Comparison of ENCODE assay signal across 10 mouse cellular contexts in the genomic region with DNA sequence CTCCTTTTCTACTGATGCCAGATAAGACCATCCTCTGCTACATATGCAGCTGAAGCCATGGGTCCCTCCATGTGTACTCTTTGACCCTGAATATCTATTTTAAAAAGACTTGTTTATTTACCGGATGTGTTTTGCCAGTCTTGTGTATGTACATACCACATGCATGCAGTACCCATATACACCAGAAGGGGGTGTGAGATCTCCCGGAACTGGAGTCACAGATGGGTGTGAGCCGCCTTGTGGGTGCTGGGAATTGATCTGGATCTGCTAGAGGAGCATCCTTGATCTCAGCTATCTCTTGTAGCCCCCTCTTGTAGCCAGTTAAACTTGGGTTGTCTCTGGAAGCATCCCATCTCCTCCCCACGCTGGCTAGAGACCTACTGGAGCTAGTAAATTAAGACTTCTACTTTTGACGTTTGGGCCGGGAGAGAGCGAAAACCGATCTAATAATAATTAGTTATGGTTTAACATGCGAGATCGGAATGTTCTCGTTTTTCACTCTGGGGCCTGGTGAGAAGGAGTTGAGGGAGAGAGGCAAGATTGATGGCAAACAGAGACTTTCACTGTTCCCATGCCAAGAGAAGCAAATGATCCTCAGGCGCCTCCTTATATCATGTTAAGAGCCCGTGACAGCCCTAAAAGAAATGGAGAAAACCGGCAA.
DNase-seq lines count a peak whose midpoint lies in the region; ATAC-seq and TF ChIP-seq lines count a peak whose summit lies in the region.
"Had no signal": no experiment of that assay in that cellular context is flagged by ENCODE, and none has a peak within 500 bp of the region (broad histone marks: within the 10 kb centered on the region; RNA-seq: fewer than 3 reads in every experiment).

No protein-coding gene starts in this region.

- no peak overlapping the region for H3K4me2 ChIP-seq in forebrain, postnatal 0 days (ENCODE audit: low read depth)
- H3K4me2 ChIP-seq in forebrain, embryonic 15.5 days (replicated peaks), result no peak overlapping the region
- peak overlapping the region; percentile 12; the same call in 1 of the 2 replicates for H3K4me2 ChIP-seq in embryonic facial prominence, embryonic 14.5 days (ENCODE audit: low read depth, low read length)
- H3K4me2 ChIP-seq in limb, embryonic 15.5 days, result no peak overlapping the region
- H3K4me2 ChIP-seq: liver, embryonic 13.5 days had no signal

- H3K27ac ChIP-seq in forebrain, postnatal 0 days (ENCODE audit: low read depth, low read length), result no peak overlapping the region
- H3K27ac ChIP-seq in forebrain, embryonic 15.5 days (replicated peaks), result no peak overlapping the region
- peak overlapping the region; percentile 53 for H3K27ac ChIP-seq in embryonic facial prominence, embryonic 14.5 days (replicated peaks; ENCODE audit: low read depth, low read length)
- peak overlapping the region; percentile 81 for H3K27ac ChIP-seq in limb, embryonic 15.5 days
- H3K27ac ChIP-seq: liver, embryonic 13.5 days had no signal

- WGBS in forebrain, postnatal 0 days, result 71% methylated on average over 14 of the region's 14 CpGs
- WGBS in forebrain, embryonic 15.5 days, result 78% methylated on average over 14 of the region's 14 CpGs
- WGBS in embryonic facial prominence, embryonic 14.5 days, result 45% methylated on average over 14 of the region's 14 CpGs
- 37% methylated on average over 14 of the region's 14 CpGs for WGBS in limb, embryonic 15.5 days

- H3K9me3 ChIP-seq in forebrain, postnatal 0 days (ENCODE audit: low read length), result no peaks in the 10 kb centered on the region
- no peaks in the 10 kb centered on the region for H3K9me3 ChIP-seq in forebrain, embryonic 15.5 days
- H3K9me3 ChIP-seq in embryonic facial prominence, embryonic 14.5 days (ENCODE audit: control insufficient read depth, low read length), result no peaks in the 10 kb centered on the region
- H3K9me3 ChIP-seq in limb, embryonic 15.5 days, result no peaks in the 10 kb centered on the region
- H3K9me3 ChIP-seq: liver, embryonic 13.5 days had no signal

- no peaks in the 10 kb centered on the region for H3K4me1 ChIP-seq in forebrain, postnatal 0 days (ENCODE audit: insufficient read depth)
- H3K4me1 ChIP-seq in forebrain, embryonic 15.5 days, result no peaks in the 10 kb centered on the region
- peaks cover 16% of the 10 kb centered on the region for H3K4me1 ChIP-seq in embryonic facial prominence, embryonic 14.5 days (ENCODE audit: control insufficient read depth, insufficient read depth, low read length)
- H3K4me1 ChIP-seq in limb, embryonic 15.5 days, result peaks cover 39% of the 10 kb centered on the region
- H3K4me1 ChIP-seq: liver, embryonic 13.5 days had no signal

- DNase-seq in forebrain, postnatal 0 days, result no peak
- DNase-seq in 3T3-L1 (ENCODE audit: low read depth, low spot score), result peak; percentile 21
- peak; percentile 94 for DNase-seq in embryonic facial prominence, embryonic 14.5 days (ENCODE audit: low spot score)
- no peak for DNase-seq in yolk sac, embryonic 10.5 days (ENCODE audit: low spot score)
- DNase-seq in thymus, adult 18-20 months, result no peak
- no peak for DNase-seq in adipocyte (ENCODE audit: low spot score)
- DNase-seq: cerebellum, adult 2 months; liver, embryonic 13.5 days had no signal

- H3K36me3 ChIP-seq in forebrain, postnatal 0 days (ENCODE audit: insufficient read depth), result no peaks in the 10 kb centered on the region
- no peaks in the 10 kb centered on the region for H3K36me3 ChIP-seq in forebrain, embryonic 15.5 days
- no peaks in the 10 kb centered on the region for H3K36me3 ChIP-seq in embryonic facial prominence, embryonic 14.5 days (ENCODE audit: control insufficient read depth, insufficient read depth, low read length)
- H3K36me3 ChIP-seq in limb, embryonic 15.5 days, result no peaks in the 10 kb centered on the region
- H3K36me3 ChIP-seq: liver, embryonic 13.5 days had no signal

- H3K9ac ChIP-seq in forebrain, postnatal 0 days, result no peak overlapping the region
- H3K9ac ChIP-seq in forebrain, embryonic 15.5 days (replicated peaks), result no peak overlapping the region
- no peak overlapping the region for H3K9ac ChIP-seq in embryonic facial prominence, embryonic 14.5 days (ENCODE audit: low read depth, low read length)
- no peak overlapping the region for H3K9ac ChIP-seq in limb, embryonic 15.5 days
- H3K9ac ChIP-seq: liver, embryonic 13.5 days had no signal

- TF ChIP-seq CTCF in forebrain, postnatal 0 days (IDR thresholded peaks at IDR 0.05; ENCODE audit: low read depth), result peak; percentile 52

- H3K27me3 ChIP-seq in forebrain, postnatal 0 days (ENCODE audit: insufficient read depth, low read length), result no peaks in the 10 kb centered on the region
- H3K27me3 ChIP-seq in forebrain, embryonic 15.5 days, result no peaks in the 10 kb centered on the region
- H3K27me3 ChIP-seq in embryonic facial prominence, embryonic 14.5 days (replicated peaks; ENCODE audit: control insufficient read depth, insufficient read depth, low read length), result no peaks in the 10 kb centered on the region
- H3K27me3 ChIP-seq in limb, embryonic 15.5 days, result no peaks in the 10 kb centered on the region
- H3K27me3 ChIP-seq: liver, embryonic 13.5 days had no signal

- no peak overlapping the region for H3K4me3 ChIP-seq in forebrain, postnatal 0 days (ENCODE audit: low read depth, low read length)
- no peak overlapping the region for H3K4me3 ChIP-seq in forebrain, embryonic 15.5 days
- H3K4me3 ChIP-seq in embryonic facial prominence, embryonic 14.5 days (ENCODE audit: low read depth, low read length), result no peak overlapping the region
- no peak overlapping the region for H3K4me3 ChIP-seq in limb, embryonic 15.5 days
- H3K4me3 ChIP-seq: liver, embryonic 13.5 days had no signal

- ATAC-seq in forebrain, postnatal 0 days, result no peak
- no peak for ATAC-seq in forebrain, embryonic 15.5 days (replicated peaks)
- ATAC-seq in embryonic facial prominence, embryonic 14.5 days (ENCODE audit: low read depth), result peak; percentile 82; the same call in 1 of the 2 replicates
- peak; percentile 56; the same call in 1 of the 2 replicates for ATAC-seq in limb, embryonic 15.5 days (ENCODE audit: insufficient number of reproducible peaks, low FRiP score, low TSS enrichment, low read depth)

Comparison
In these comparisons a context has a peak if more than half of its experiments do, and no peak if none do; other contexts are left out.
1. ATAC-seq: peak in embryonic facial prominence, embryonic 14.5 days (single experiment) and limb, embryonic 15.5 days (single experiment); none in forebrain, postnatal 0 days (single experiment) and forebrain, embryonic 15.5 days (single experiment).
2. DNase-seq: peak in 3T3-L1 (single experiment) and embryonic facial prominence, embryonic 14.5 days (single experiment); none in forebrain, postnatal 0 days (single experiment), yolk sac, embryonic 10.5 days (single experiment), thymus, adult 18-20 months (0 of 2) and adipocyte (single experiment).
3. H3K27ac ChIP-seq: peak in embryonic facial prominence, embryonic 14.5 days (single experiment) and limb, embryonic 15.5 days (single experiment); none in forebrain, postnatal 0 days (single experiment) and forebrain, embryonic 15.5 days (single experiment).